Mouse (Mus musculus): ENCODE measurements around the gene Bcl10.
"Not testable (repeated sequence)": the region's sequence is repeated elsewhere in the genome, so short reads cannot be mapped to it uniquely, and the experiment has no call there.

The Bcl10 gene

GRCm38 (mm10) chr3:145922019-145922854 lies at the start of gene Bcl10:
Bcl10 (plus strand) TSS chr3:145922804.
- no peak for DNase-seq (ENCODE audit: extremely low read depth, low read depth)

- DNase-seq (ENCODE audit: extremely low read depth, low read depth): no peak
Measured at GRCm38 (mm10) chr3:145873271-145873670, 49.3 kb upstream of the Bcl10 start.

- no peak for DNase-seq (ENCODE audit: extremely low read depth, low read depth)
Measured at GRCm38 (mm10) chr3:145874126-145874525, 48.5 kb upstream of the Bcl10 start.

- peak; percentile 39 for DNase-seq (ENCODE audit: extremely low read depth, low read depth)
Measured at GRCm38 (mm10) chr3:145876120-145876519, 46.5 kb upstream of the Bcl10 start.

GRCm38 (mm10) chr3:145878867-145879266 lies 43.7 kb upstream of the Bcl10 start:
- not testable (repeated sequence) for DNase-seq (ENCODE audit: extremely low read depth, low read depth)

GRCm38 (mm10) chr3:145880335-145880734 lies 42.3 kb upstream of the Bcl10 start:
- no peak for DNase-seq (ENCODE audit: extremely low read depth, low read depth)

- DNase-seq (ENCODE audit: extremely low read depth, low read depth): no peak
Measured at GRCm38 (mm10) chr3:145882076-145882874, 40.3 kb upstream of the Bcl10 start.

- DNase-seq (ENCODE audit: extremely low read depth, low read depth): no peak
Measured at GRCm38 (mm10) chr3:145883233-145883632, 39.4 kb upstream of the Bcl10 start.

GRCm38 (mm10) chr3:145885376-145885775 lies 37.2 kb upstream of the Bcl10 start:
- DNase-seq (ENCODE audit: extremely low read depth, low read depth): no peak

- DNase-seq (ENCODE audit: extremely low read depth, low read depth): no peak
Measured at GRCm38 (mm10) chr3:145885851-145886464, 36.6 kb upstream of the Bcl10 start.

GRCm38 (mm10) chr3:145887430-145887971 lies 35.1 kb upstream of the Bcl10 start:
- DNase-seq (ENCODE audit: extremely low read depth, low read depth): no peak

GRCm38 (mm10) chr3:145890346-145891132 lies 32.1 kb upstream of the Bcl10 start:
- DNase-seq (ENCODE audit: extremely low read depth, low read depth): no peak

- DNase-seq (ENCODE audit: extremely low read depth, low read depth): no peak
Measured at GRCm38 (mm10) chr3:145892451-145892850, 30.2 kb upstream of the Bcl10 start.

- no peak for DNase-seq (ENCODE audit: extremely low read depth, low read depth)
Measured at GRCm38 (mm10) chr3:145894131-145894530, 28.5 kb upstream of the Bcl10 start.

GRCm38 (mm10) chr3:145897749-145898148 lies 24.9 kb upstream of the Bcl10 start:
- DNase-seq (ENCODE audit: extremely low read depth, low read depth): no peak

GRCm38 (mm10) chr3:145899832-145900231 lies 22.8 kb upstream of the Bcl10 start:
- DNase-seq (ENCODE audit: extremely low read depth, low read depth): no peak

GRCm38 (mm10) chr3:145903530-145903929 lies 19.1 kb upstream of the Bcl10 start:
- no peak for DNase-seq (ENCODE audit: extremely low read depth, low read depth)

GRCm38 (mm10) chr3:145904850-145905776 lies 17.5 kb upstream of the Bcl10 start:
- peak; percentile 56 for DNase-seq (ENCODE audit: extremely low read depth, low read depth)

- no peak for DNase-seq (ENCODE audit: extremely low read depth, low read depth)
Measured at GRCm38 (mm10) chr3:145906582-145906981, 16.0 kb upstream of the Bcl10 start.

GRCm38 (mm10) chr3:145912512-145912911 lies 10.1 kb upstream of the Bcl10 start:
- no peak for DNase-seq (ENCODE audit: extremely low read depth, low read depth)

Measured in MEL-GATA-1-ER (cell line).